Mouse (Mus musculus): ENCODE data around the gene Pde6d.
A peak's percentile ranks its signal among the peaks of the same experiment; 100 is the strongest.
"Not testable (repeated sequence)": the region's sequence is repeated elsewhere in the genome, so short reads cannot be mapped to it uniquely, and the experiment has no call there.

Pde6d gene

GRCm38 (mm10) chr1:86526789-86527598 is 55.4 kb downstream of the Pde6d start:
- DNase-seq (ENCODE audit: low read depth, low spot score), result no peak

GRCm38 (mm10) chr1:86526116-86526788 is 56.2 kb downstream of the Pde6d start, which contains the start of gene Ptma:
TSS of gene Ptma (plus strand) at chr1:86526726.
- DNase-seq (ENCODE audit: low read depth, low spot score), result peak; percentile 100

GRCm38 (mm10) chr1:86525499-86526115 is 56.8 kb downstream of the Pde6d start:
- DNase-seq (ENCODE audit: low read depth, low spot score), result peak; percentile 82

DNA sequence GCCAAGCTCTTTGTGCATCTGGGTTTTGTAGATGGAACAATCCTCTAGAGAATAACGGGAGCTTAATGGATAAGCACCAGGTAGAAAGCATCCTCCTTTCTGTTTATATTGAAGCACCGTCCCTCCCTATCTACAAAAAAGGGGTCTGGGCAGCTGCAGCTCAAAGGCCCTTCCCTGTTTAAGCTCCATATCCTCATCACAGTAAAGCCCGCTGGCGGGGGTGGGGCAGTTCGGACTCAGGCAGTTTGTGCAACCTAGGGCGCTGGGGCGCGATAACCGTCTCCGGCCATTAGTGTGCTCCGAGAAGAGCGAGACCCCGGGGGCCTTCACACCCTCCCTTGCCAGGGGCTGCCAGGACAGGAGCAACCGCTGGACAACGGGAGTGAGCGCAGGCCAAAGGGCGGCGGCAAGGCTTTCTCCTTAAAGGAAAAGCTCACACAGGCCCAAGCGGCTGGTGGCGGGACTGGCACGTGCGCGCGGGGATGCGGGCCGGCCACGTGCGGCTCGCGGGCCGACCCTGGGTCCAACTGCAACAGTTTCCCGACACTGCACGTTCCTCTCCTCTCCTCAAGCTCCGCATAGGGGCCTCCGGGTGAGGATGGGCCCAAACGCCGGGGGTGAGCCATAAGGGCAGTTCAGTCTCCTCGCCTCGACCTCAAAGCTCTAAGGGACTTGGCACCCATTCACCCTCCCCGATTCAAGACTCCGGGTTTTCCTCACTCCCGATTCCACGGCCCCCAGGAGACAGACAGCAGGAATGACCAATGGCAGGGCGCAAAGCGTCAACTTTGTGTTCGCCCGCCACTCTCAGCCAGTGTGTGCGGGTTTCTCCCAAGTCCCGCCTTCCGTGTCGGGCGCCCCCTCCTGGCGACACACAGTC is 57.6 kb downstream of the Pde6d start:
- peak; percentile 99 for DNase-seq (ENCODE audit: low read depth, low spot score)

GRCm38 (mm10) chr1:86523776-86524618 is 58.4 kb downstream of the Pde6d start:
- DNase-seq (ENCODE audit: low read depth, low spot score), result peak; percentile 68

DNA sequence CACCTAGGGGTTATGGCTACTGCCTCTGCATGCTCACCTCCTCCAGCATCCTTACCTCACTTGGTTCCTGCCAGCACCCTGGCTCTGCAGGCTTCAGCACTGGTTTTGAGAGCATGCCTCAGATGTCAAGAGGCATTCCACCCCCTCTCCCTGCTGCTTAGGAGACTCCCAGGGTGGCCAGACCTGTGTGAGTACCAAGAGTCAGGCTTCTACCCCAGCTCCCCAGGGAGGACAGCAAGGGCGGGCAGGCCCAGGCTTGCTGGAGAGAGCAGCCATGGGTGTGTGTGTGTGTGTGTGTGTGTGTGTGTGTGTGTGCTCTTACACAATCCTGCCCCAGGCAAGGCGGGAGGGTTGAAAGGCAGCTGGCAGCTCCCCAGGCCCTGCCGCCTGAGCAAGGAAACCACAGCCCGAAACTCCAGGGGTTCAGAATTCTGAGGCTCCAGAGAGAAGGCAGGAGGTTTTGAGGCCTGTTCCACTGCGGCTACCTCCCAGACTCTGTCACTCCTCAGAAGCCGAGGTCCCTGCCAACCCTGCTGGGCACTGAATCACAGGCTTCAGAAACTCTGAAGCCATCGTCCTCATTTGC is 60.0 kb downstream of the Pde6d start:
- no peak for DNase-seq (ENCODE audit: low read depth, low spot score)

DNA sequence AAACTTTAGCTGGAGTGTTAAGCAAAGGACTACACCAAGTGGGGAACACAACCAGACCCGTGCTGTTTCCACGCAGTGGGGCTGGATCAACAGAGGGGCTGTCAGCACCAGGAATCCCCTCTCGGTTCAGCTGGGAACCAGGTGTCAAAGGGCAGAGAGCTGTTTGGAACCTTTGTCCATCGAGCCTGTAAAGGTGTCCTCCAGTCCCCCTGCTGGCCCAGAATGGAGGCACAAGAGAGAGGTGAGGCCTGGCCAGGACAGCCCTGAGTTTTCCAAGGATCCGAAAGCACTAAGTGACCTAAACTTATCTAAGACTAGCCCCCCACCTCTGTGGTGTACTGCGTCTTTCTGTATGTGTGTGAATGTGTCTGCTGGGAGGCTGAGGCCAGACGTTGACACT is 62.1 kb downstream of the Pde6d start:
- DNase-seq (ENCODE audit: low read depth, low spot score), result peak; percentile 56

GRCm38 (mm10) chr1:86517076-86517475 is 65.4 kb downstream of the Pde6d start:
- DNase-seq (ENCODE audit: low read depth, low spot score), result no peak

DNA sequence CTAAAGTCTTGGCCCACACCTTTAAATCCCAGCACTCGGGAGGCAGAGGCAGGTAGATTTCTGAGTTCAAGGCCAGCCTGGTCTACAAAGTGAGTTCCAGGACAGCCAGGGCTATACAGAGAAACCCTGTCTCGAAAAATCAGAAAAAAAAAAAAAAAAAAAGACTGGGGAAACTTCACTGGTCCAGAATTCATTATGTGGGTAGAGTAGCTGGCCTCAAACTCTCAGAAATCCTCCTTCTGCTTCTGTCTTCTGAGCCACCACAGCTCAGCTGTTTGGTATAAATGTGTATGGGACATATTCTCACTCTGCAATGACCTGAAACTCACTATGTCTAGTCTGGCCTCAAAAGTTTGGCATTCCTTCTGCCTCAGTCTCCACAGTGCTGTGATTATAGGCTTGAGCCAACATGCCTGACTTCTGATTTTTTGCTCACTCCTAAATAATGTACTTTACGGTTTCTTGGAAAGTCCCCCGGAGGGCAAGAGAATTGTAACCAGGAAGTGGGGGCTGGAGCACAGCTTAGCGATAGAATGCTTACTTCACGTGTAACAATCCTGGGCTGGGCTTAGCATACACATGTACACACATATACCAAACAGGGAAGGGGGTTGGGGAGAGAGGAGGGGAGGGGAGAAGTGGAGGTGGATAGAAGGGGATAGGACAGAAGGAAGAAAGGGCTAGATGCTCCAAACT is 66.6 kb downstream of the Pde6d start:
- DNase-seq (ENCODE audit: low read depth, low spot score), result no peak

GRCm38 (mm10) chr1:86513031-86513430 is 69.4 kb downstream of the Pde6d start:
- not testable (repeated sequence) for DNase-seq (ENCODE audit: low read depth, low spot score)

GRCm38 (mm10) chr1:86512154-86512720 is 70.2 kb downstream of the Pde6d start:
- no peak for DNase-seq (ENCODE audit: low read depth, low spot score)

- peak; percentile 37 for DNase-seq (ENCODE audit: low read depth, low spot score)
Observed at GRCm38 (mm10) chr1:86510676-86511441, 71.6 kb downstream of the Pde6d start.

DNA sequence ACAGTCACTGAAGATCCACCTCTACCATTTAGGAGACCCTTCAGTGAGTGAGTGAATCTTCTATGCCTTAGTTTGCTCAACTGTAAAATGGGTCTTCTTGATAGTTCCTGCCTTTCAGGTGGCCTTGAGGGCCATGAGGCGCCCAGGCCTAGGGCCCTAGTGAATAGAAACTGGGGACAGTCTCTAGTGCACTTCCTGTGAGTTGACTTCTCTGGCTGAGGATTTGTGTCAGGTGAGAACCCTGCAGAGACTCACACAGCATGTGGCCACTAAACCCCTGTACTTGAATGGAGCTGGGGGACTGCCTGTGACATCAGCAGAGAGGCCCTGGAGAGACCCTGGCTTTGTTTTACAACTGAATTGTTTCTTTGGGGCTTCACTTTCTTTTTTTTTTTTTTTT is 72.2 kb downstream of the Pde6d start:
- DNase-seq (ENCODE audit: low read depth, low spot score), result peak; percentile 42

- peak; percentile 99 for DNase-seq (ENCODE audit: low read depth, low spot score)
Observed at GRCm38 (mm10) chr1:86509410-86509809, 73.0 kb downstream of the Pde6d start.

- no peak for DNase-seq (ENCODE audit: low read depth, low spot score)
Observed at GRCm38 (mm10) chr1:86507866-86508265, 74.6 kb downstream of the Pde6d start.

DNA sequence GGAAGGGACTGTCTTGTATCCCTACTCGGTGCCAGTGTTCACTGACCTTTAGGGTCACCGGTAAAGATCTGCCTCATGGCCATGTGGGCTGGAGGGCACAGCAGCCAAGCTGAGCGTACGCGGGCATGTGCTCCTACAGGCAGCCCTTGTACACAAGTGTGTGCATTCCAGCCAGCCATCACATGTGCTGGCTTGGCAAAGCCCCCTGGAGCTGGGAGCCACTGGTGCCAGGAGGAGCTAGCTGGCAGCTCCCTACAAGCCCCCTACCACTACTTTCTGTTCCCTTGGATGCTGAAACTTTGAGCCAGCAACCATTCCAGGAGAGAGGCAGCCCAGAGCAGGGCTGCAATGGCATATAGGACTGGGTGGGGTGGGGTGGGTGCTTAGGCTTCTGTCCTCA is 76.0 kb downstream of the Pde6d start:
- DNase-seq (ENCODE audit: low read depth, low spot score), result no peak

DNA sequence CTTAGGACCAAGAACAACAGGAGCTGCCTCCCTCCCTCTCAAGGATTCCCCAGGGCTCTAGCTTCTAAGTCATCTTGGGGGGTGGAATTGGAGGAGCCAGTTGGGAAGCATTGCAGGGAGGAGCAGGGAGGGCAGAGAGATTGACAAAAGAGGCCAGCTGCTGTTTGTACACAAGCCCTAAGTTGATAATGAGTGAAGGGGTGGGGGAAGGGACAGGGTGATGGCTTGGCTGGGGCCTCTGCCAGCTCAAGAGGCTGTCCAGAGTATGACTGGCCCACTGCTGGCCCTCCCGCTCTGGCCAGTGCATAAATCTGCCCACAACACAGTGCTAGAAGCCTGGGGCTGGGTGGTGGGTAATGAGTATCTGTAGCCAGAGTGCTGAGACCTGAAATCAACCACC is 77.0 kb downstream of the Pde6d start:
- DNase-seq (ENCODE audit: low read depth, low spot score), result no peak

DNA sequence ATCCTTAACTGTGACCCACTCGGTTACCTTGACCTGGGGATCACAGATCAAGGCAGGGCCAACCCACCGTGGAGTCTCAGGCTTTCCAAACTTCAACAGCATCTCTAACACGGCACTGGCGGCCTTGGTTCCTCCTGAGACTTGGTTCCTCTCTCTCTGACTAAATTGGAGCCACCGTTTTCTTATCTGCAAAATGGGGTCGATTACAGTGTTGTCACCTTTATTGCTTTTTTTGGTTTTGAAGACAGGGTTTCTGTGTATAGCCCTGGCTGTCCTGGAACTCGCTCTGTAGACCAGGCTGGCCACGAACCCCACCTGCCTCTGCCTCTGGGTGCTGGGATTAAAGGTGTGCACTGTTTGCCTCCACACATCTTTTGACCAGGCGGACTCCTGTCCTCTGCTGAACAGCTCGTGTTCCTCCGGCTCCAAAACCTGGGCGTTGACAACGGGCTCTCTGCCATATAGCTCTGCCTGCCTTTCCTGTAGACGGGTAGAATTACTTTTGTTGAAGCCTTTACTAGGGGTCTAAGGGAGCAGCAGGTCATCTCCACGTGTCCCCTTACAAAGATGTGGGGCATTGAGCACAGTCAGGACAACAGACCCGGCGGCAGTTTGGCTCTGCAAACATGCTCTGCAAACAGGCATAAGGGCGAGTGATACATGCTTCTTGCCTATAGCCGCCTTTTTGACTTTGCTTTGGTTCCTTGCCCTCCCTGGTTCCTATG is 77.6 kb downstream of the Pde6d start:
- no peak for DNase-seq (ENCODE audit: low read depth, low spot score)

All from ZHBTc4 (cell line).